8 mouse cellular contexts compared by ENCODE assay signal in genomic region chr4:132973814-132974398, GRCm38 (mm10). TPM values are rescaled to one million over a fixed set of nuclear protein-coding genes. Genes with fewer than 3 reads are reported as not detected.
DNase-seq lines count a peak whose midpoint lies in the region; ATAC-seq and TF ChIP-seq lines count a peak whose summit lies in the region.

TSS of gene Fgr (plus strand) at chr4:132974095.

- no peak within 1 kb of the TSS for H3K27ac ChIP-seq in hindbrain, embryonic 11.5 days (ENCODE audit: low read depth, low read length)
- no peak within 1 kb of the TSS for H3K27ac ChIP-seq in liver, embryonic 14.5 days

- H3K4me1 ChIP-seq in lung, adult 2 months (ENCODE audit: control insufficient read depth, insufficient read depth, low read length): peaks cover 14% of the 10 kb centered on the region
- H3K4me1 ChIP-seq in hindbrain, embryonic 11.5 days (replicated peaks; ENCODE audit: control insufficient read depth, insufficient read depth, low read length): peaks cover 10% of the 10 kb centered on the region
- H3K4me1 ChIP-seq in liver, embryonic 14.5 days (replicated peaks; ENCODE audit: control insufficient read depth in 2 of 2, insufficient read depth in 2 of 2, low read length in 1 of 2): peaks cover 0 to 11% of the 10 kb centered on the region in 2 experiments; a peak in 2 of 4 replicates

- DNase-seq in lung, adult 2 months: no peak
- no peak for DNase-seq in lung, postnatal 10 days
- no peak for DNase-seq in hindbrain, embryonic 11.5 days (ENCODE audit: low spot score)
- DNase-seq in liver, embryonic 14.5 days (ENCODE audit: low read depth in 3 of 3, low spot score in 3 of 3): no peak
- no peak for DNase-seq in embryo, embryonic 9.5 days (ENCODE audit: extremely low spot score)
- DNase-seq in cerebellum, postnatal 25 days: no peak
- DNase-seq in adrenal gland, postnatal 10 days: no peak

- no peak for TF ChIP-seq CTCF in lung, adult 2 months (IDR thresholded peaks at IDR 0.05; ENCODE audit: insufficient read depth, low read length)
- TF ChIP-seq CTCF in liver, embryonic 14.5 days (IDR thresholded peaks at IDR 0.05; ENCODE audit: low read depth): no peak

- no peak within 1 kb of the TSS for H3K9ac ChIP-seq in hindbrain, embryonic 11.5 days (ENCODE audit: low read depth, low read length)
- no peak within 1 kb of the TSS for H3K9ac ChIP-seq in liver, embryonic 14.5 days (replicated peaks)

- peaks cover 28% of the 10 kb centered on the region for H3K27me3 ChIP-seq in hindbrain, embryonic 11.5 days (ENCODE audit: control insufficient read depth, insufficient read depth, low read length)
- H3K27me3 ChIP-seq in liver, embryonic 14.5 days (ENCODE audit: control insufficient read depth, insufficient read depth, low read length): peaks cover 37% of the 10 kb centered on the region

- H3K4me3 ChIP-seq in lung, adult 2 months (replicated peaks; ENCODE audit: extremely low read depth, low read depth, low read length): peak within 1 kb of the TSS; percentile 25
- peak within 1 kb of the TSS; percentile 12; the same call in 1 of the 2 replicates for H3K4me3 ChIP-seq in hindbrain, embryonic 11.5 days (ENCODE audit: low read depth, low read length)
- peak within 1 kb of the TSS in 1 of 2 experiments; percentile 5; a peak in 1 of 4 replicates for H3K4me3 ChIP-seq in liver, embryonic 14.5 days (ENCODE audit: insufficient read depth in 1 of 2, low read depth in 2 of 2, low read length in 2 of 2)

- ATAC-seq in hindbrain, embryonic 11.5 days (ENCODE audit: low FRiP score): no peak
- ATAC-seq in liver, embryonic 14.5 days (ENCODE audit: insufficient read depth): no peak
- peak; percentile 59 for ATAC-seq in neutrophil, adult 5-6 weeks (ENCODE audit: extremely low read depth, insufficient number of reproducible peaks, low FRiP score, poor library complexity, severe bottlenecking)

- no peaks in the 10 kb centered on the region for H3K9me3 ChIP-seq in hindbrain, embryonic 11.5 days (ENCODE audit: control insufficient read depth, low read length)
- no peaks in the 10 kb centered on the region for H3K9me3 ChIP-seq in liver, embryonic 14.5 days (ENCODE audit: control insufficient read depth, low read length)

- TF ChIP-seq EP300 in liver, embryonic 14.5 days (IDR thresholded peaks at IDR 0.05; ENCODE audit: low read depth): no peak

- WGBS in lung, adult 2 months: 46% methylated on average over 21 of the region's 21 CpGs
- 7% methylated on average over 19 of the region's 21 CpGs for WGBS in hindbrain, embryonic 11.5 days
- WGBS in liver, embryonic 14.5 days (ENCODE audit: insufficient replicate concordance): 3% methylated on average over 21 of the region's 21 CpGs

- no peaks in the 10 kb centered on the region for H3K36me3 ChIP-seq in hindbrain, embryonic 11.5 days (ENCODE audit: control insufficient read depth, insufficient read depth, low read length)
- H3K36me3 ChIP-seq in liver, embryonic 14.5 days (replicated peaks; ENCODE audit: control insufficient read depth, insufficient read depth, low read depth): no peaks in the 10 kb centered on the region

- H3K4me2 ChIP-seq in hindbrain, embryonic 11.5 days (replicated peaks; ENCODE audit: low read depth, low read length): peak within 1 kb of the TSS; percentile 32
- H3K4me2 ChIP-seq in liver, embryonic 14.5 days (ENCODE audit: low read depth): peak within 1 kb of the TSS; percentile 32

- TF ChIP-seq POLR2A in lung, adult 2 months (IDR thresholded peaks at IDR 0.05; ENCODE audit: borderline replicate concordance, extremely low read depth, low read depth, low read length): no peak

RNA-seq across cellular contexts. Expression of gene Fgr, which starts in this region (rescaled TPM):
- 10.7 and 19.1 TPM in 2 replicates for polyA plus RNA-seq in lung, adult 2 months (2012; rRNA removed)
- polyA plus RNA-seq in hindbrain, embryonic 11.5 days (2014; fragmentation: Nextera tagmentation; extraction: Ambion mirVana): 0.08 and 0.34 TPM in 2 replicates
- polyA plus RNA-seq in liver, embryonic 14.5 days (2012; rRNA removed): 0.79 and 1.0 TPM in 2 replicates
- polyA plus RNA-seq in liver, embryonic 14.5 days (2014; fragmentation: Nextera tagmentation; extraction: Ambion mirVana): 0.57 and 0.75 TPM in 2 replicates
- total RNA-seq in neutrophil, adult 5-6 weeks (2017): 301 and 321 TPM in 2 replicates
- 1 to 10 TPM; 1.3 to 1.6 TPM for total RNA-seq in adrenal gland, postnatal 10 days (2021)

Comparison
In these comparisons a context has a peak if more than half of its experiments do, and no peak if none do; other contexts are left out.
1. RNA of gene Fgr (total RNA-seq): 301 to 321 TPM in neutrophil, adult 5-6 weeks; 1.3 to 1.6 TPM in adrenal gland, postnatal 10 days; every median in the first group is over 100 times any median in the second.